Mouse (Mus musculus) layer of hippocampus, postnatal 36 days (tissue): ENCODE data around the gene Vmn1r211. TPM values are rescaled to one million over a fixed set of nuclear protein-coding genes. Genes with fewer than 3 reads are reported as not detected.
"Not testable (repeated sequence)": the region's sequence is repeated elsewhere in the genome, so short reads cannot be mapped to it uniquely, and the experiment has no call there.

Source experiments
- DNase-seq, 2 experiments: peaks; one replicate each; pipeline ENCODE4 v3.0.0; 2022
- total RNA-seq, 2 experiments: library from RNA; stranded (reverse); gene quantifications; 2 replicates each; pipeline ENCODE4 v1.2.3; 2021

Gene Vmn1r211
- total RNA-seq: not detected

- no peak for DNase-seq
These were observed at the start of gene Vmn1r211 for GRCm38 (mm10) chr13:22857461-22857860. TSS of gene Vmn1r211 (minus strand) at chr13:22857561.

GRCm38 (mm10) chr13:22884105-22884504 is 26.7 kb upstream of the Vmn1r211 start, which contains the start of gene Vmn1r212:
TSS of gene Vmn1r212 (minus strand) at chr13:22884205.
- no peak for DNase-seq

GRCm38 (mm10) chr13:22879257-22879656 is 21.9 kb upstream of the Vmn1r211 start:
- no peak for DNase-seq

GRCm38 (mm10) chr13:22854760-22855159 is 2.6 kb downstream of the Vmn1r211 start:
- no peak for DNase-seq

GRCm38 (mm10) chr13:22846798-22847197 is 10.6 kb downstream of the Vmn1r211 start:
- no peak for DNase-seq

GRCm38 (mm10) chr13:22844304-22844703 is 13.1 kb downstream of the Vmn1r211 start:
- DNase-seq: not testable (repeated sequence)

GRCm38 (mm10) chr13:22831248-22831647 is 26.1 kb downstream of the Vmn1r211 start, which contains the start of gene Vmn1r210:
TSS of gene Vmn1r210 (minus strand) at chr13:22831348.
- no peak for DNase-seq

- not testable (repeated sequence) for DNase-seq
These were observed 28.0 kb downstream of the Vmn1r211 start for GRCm38 (mm10) chr13:22829395-22829794.

- not testable (repeated sequence) for DNase-seq
These were observed 35.8 kb downstream of the Vmn1r211 start for GRCm38 (mm10) chr13:22821601-22822000.

- not testable (repeated sequence) for DNase-seq
These were observed 47.8 kb downstream of the Vmn1r211 start, which contains the start of gene Vmn1r209 for GRCm38 (mm10) chr13:22809582-22809981. TSS of gene Vmn1r209 (minus strand) at chr13:22809682.

Other genes with a start within 250 kb of the Vmn1r211 start
- not detected for gene Vmn1r206, start 233.3 kb downstream of the Vmn1r211 start, total RNA-seq
- gene Vmn1r207-ps, start 127.9 kb downstream of the Vmn1r211 start, total RNA-seq: under 1 TPM; 0.15 to 0.20 TPM
- gene Vmn1r208, start 80.2 kb downstream of the Vmn1r211 start, total RNA-seq: not detected
- gene Vmn1r209, start 47.9 kb downstream of the Vmn1r211 start, total RNA-seq: under 1 TPM in 1 of 2 experiments, not detected in 1; 0.05 TPM
- not detected for gene Vmn1r210, start 26.2 kb downstream of the Vmn1r211 start, total RNA-seq
- not detected for gene Vmn1r212, start 26.6 kb upstream of the Vmn1r211 start, total RNA-seq
- gene Vmn1r213, start 150.1 kb upstream of the Vmn1r211 start, total RNA-seq: not detected
- gene Vmn1r214, start 172.9 kb upstream of the Vmn1r211 start, total RNA-seq: not detected
- not detected for gene Vmn1r215, start 210.5 kb upstream of the Vmn1r211 start, total RNA-seq